Mouse (Mus musculus) megakaryocyte, embryonic 14.5 days (primary cell): ENCODE measurements around the gene Pecr. TPM values are rescaled to one million over a fixed set of nuclear protein-coding genes. Genes with fewer than 3 reads are reported as not detected.

Experiments used
- H3K27me3 ChIP-seq: replicated peaks from 2 replicates; pipeline ENCODE3; 2012; ENCODE audit warnings: inconsistent platforms
- H3K36me3 ChIP-seq: replicated peaks from 2 replicates; pipeline ENCODE3; 2012; ENCODE audit warnings: low read length, inconsistent platforms, mixed read lengths
- H3K4me1 ChIP-seq: 2 replicates; pipeline ENCODE4 v1.6.1; 2012; ENCODE audit warnings: inconsistent platforms
- H3K4me3 ChIP-seq: replicated peaks from 2 replicates; pipeline ENCODE3; 2012; ENCODE audit warnings: moderate library complexity, mild to moderate bottlenecking, inconsistent platforms
- H3K9me3 ChIP-seq: 2 replicates; pipeline ENCODE4 v1.6.1; 2012; ENCODE audit warnings: inconsistent platforms
- FLI1 ChIP-seq: IDR thresholded peaks from 2 replicates; pipeline ENCODE4 v1.6.1; 2012; ENCODE audit warnings: low read length, inconsistent platforms, mixed read lengths
- GATA1 ChIP-seq: IDR thresholded peaks from 3 replicates; pipeline ENCODE4 v1.6.1; 2012; ENCODE audit warnings: mixed read lengths, low read length, inconsistent platforms, borderline replicate concordance
- polyA plus RNA-seq: library from polyadenylated mRNA; stranded (reverse); fragments of >175 nt; gene quantifications from 2 replicates; pipeline ENCODE4 v1.2.3, GENCODE M21; 2012; ENCODE audit warnings: low replicate concordance; ENCODE audit not compliant: insufficient read depth

Pecr gene
- polyA plus RNA-seq, 1 experiment, result 3.8 TPM

DNA sequence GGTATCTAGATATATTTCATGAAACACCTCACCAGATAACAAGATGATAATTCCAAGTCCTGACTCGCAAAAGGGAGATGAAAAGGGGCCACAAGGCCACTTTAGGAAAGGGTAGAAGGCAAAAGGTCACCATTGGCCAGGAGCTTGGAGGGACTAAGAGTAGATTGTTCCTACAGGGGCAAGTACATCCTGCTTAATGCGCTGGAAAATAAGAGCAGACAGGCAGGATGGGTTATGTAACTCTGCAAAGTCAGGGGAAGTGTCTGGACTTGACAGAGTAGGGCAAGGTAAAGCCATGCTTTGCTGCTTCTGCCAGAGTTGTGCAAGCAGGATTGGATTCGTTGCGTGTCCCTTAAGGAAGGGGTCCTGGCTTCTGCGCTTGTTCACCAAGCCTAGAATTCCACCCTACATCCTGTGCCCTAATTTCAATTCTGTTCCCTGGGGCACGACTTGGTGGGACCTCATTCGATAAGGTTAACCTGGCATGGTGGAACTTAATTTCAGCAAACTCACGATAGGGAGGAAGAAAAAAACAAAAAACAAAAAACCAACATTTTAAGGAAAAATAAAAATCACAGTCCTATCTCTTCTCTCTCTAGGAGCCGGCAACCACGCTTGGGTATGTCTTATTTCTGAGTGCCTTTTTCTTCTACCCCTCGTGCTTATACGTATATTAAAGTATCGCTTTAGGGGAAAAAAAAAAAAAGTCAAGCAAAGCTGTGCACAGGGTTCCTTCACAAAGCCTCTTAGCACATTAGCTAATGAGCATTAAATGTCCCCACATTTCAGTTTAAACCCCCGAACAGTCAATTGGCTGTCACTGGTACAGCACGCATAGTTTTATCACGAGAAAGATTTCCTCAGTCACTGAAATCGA, 73.1 kb downstream of the Pecr start:
- Histone ChIP-seq H3K4me1 (peaks cover 31% of the 10 kb centered on the region), H3K27me3 (peaks cover 45% of the 10 kb centered on the region), H3K4me3 (peak overlapping the region; percentile 90), H3K9me3 (peaks cover 3% of the 10 kb centered on the region; the same call in 1 of the 2 replicates), H3K36me3 (no peaks in the 10 kb centered on the region)
- TF ChIP-seq GATA1 (no peak), FLI1 (no peak)

Other genes with a start within 250 kb of the Pecr start
- 0.26 TPM in 1 of 2 replicates, not detected in the other for gene Mreg, start 72.0 kb downstream of the Pecr start, polyA plus RNA-seq
- gene Tmem169, start 55 bp upstream of the Pecr start, polyA plus RNA-seq, result 0.03 TPM in 1 of 2 replicates, not detected in the other
- 0.62 TPM in 1 of 2 replicates, not detected in the other for gene Xrcc5, start 23.1 kb upstream of the Pecr start, polyA plus RNA-seq